Mouse (Mus musculus): ENCODE measurements around the gene Serinc1.

The Serinc1 gene

GRCm38 (mm10) chr10:57484741-57485140, 47.6 kb downstream of the Serinc1 start:
- DNase-seq (ENCODE audit: low read depth, low spot score), result no peak

- DNase-seq (ENCODE audit: low read depth, low spot score), result no peak
Observed at GRCm38 (mm10) chr10:57481717-57482116, 50.6 kb downstream of the Serinc1 start.

- peak; percentile 71 for DNase-seq (ENCODE audit: low read depth, low spot score)
Observed at GRCm38 (mm10) chr10:57477121-57477843, 55.0 kb downstream of the Serinc1 start.
